Mouse (Mus musculus): ENCODE data around the gene Col4a1. TPM values are rescaled to one million over a fixed set of nuclear protein-coding genes. Genes with fewer than 3 reads are reported as not detected.

Gene Col4a1
- polyA plus RNA-seq, 1 experiment from 2014 or later, result 135 TPM

- no peak for ATAC-seq (ENCODE audit: low FRiP score)
- WGBS, result 11% methylated on average over 7 of the region's 7 CpGs
- no peak overlapping the region for H3K27ac ChIP-seq
- peaks cover 6% of the 10 kb centered on the region for H3K4me1 ChIP-seq (replicated peaks; ENCODE audit: control insufficient read depth, insufficient read depth, low read length)
- H3K36me3 ChIP-seq (replicated peaks; ENCODE audit: control insufficient read depth, insufficient read depth), result no peaks in the 10 kb centered on the region
- H3K9me3 ChIP-seq (ENCODE audit: control insufficient read depth, low read length), result no peaks in the 10 kb centered on the region
- peaks cover 50% of the 10 kb centered on the region for H3K27me3 ChIP-seq (ENCODE audit: control insufficient read depth, insufficient read depth, low read length)
- H3K4me2 ChIP-seq (replicated peaks), result no peak overlapping the region
- H3K9ac ChIP-seq, result no peak overlapping the region
- no peak overlapping the region for H3K4me3 ChIP-seq (replicated peaks; ENCODE audit: low read length)
- DNase-seq (ENCODE audit: low spot score), result no peak
Observed at GRCm38 (mm10) chr8:11308570-11308998, 4.0 kb downstream of the Col4a1 start.

GRCm38 (mm10) chr8:11307451-11307850 lies 5.2 kb downstream of the Col4a1 start:
- Histone ChIP-seq H3K36me3 (replicated peaks; ENCODE audit: control insufficient read depth, insufficient read depth) (no peaks in the 10 kb centered on the region), H3K4me2 (replicated peaks) (no peak overlapping the region), H3K4me1 (replicated peaks; ENCODE audit: control insufficient read depth, insufficient read depth, low read length) (no peaks in the 10 kb centered on the region; the same call in 1 of the 2 replicates), H3K4me3 (replicated peaks; ENCODE audit: low read length) (no peak overlapping the region), H3K9ac (no peak overlapping the region), H3K9me3 (ENCODE audit: control insufficient read depth, low read length) (no peaks in the 10 kb centered on the region), H3K27ac (no peak overlapping the region), H3K27me3 (ENCODE audit: control insufficient read depth, insufficient read depth, low read length) (peaks cover 38% of the 10 kb centered on the region)
- 62% methylated on average over 7 of the region's 7 CpGs for WGBS
- no peak for ATAC-seq (ENCODE audit: low FRiP score)
- DNase-seq (ENCODE audit: low spot score), result no peak

- Histone ChIP-seq H3K4me1 (replicated peaks; ENCODE audit: control insufficient read depth, insufficient read depth, low read length) (no peaks in the 10 kb centered on the region), H3K9ac (no peak overlapping the region), H3K4me2 (replicated peaks) (no peak overlapping the region), H3K36me3 (replicated peaks; ENCODE audit: control insufficient read depth, insufficient read depth) (no peaks in the 10 kb centered on the region), H3K27me3 (ENCODE audit: control insufficient read depth, insufficient read depth, low read length) (peaks cover 19% of the 10 kb centered on the region), H3K4me3 (replicated peaks; ENCODE audit: low read length) (no peak overlapping the region), H3K27ac (no peak overlapping the region), H3K9me3 (ENCODE audit: control insufficient read depth, low read length) (no peaks in the 10 kb centered on the region)
- DNase-seq (ENCODE audit: low spot score) (no peak), ATAC-seq (ENCODE audit: low FRiP score) (no peak)
- WGBS, result 84% methylated on average over 1 of the region's 1 CpGs
Observed at GRCm38 (mm10) chr8:11305539-11305938, 7.1 kb downstream of the Col4a1 start.

- Histone ChIP-seq H3K27me3 (ENCODE audit: control insufficient read depth, insufficient read depth, low read length) (0 out of 2 replicates have a peak, but pooled peaks cover 6% of the 10 kb centered on the region), H3K9ac (no peak overlapping the region), H3K36me3 (replicated peaks; ENCODE audit: control insufficient read depth, insufficient read depth) (no peaks in the 10 kb centered on the region), H3K27ac (no peak overlapping the region), H3K4me2 (replicated peaks) (no peak overlapping the region), H3K4me3 (replicated peaks; ENCODE audit: low read length) (no peak overlapping the region), H3K9me3 (ENCODE audit: control insufficient read depth, low read length) (no peaks in the 10 kb centered on the region), H3K4me1 (replicated peaks; ENCODE audit: control insufficient read depth, insufficient read depth, low read length) (no peaks in the 10 kb centered on the region)
- DNase-seq (ENCODE audit: low spot score) (no peak), ATAC-seq (ENCODE audit: low FRiP score) (no peak)
- WGBS, result 86% methylated on average over 6 of the region's 6 CpGs
Observed at GRCm38 (mm10) chr8:11304027-11304601, 8.5 kb downstream of the Col4a1 start.

- no peak for ATAC-seq (ENCODE audit: low FRiP score)
- WGBS, result 70% methylated on average over 8 of the region's 8 CpGs
- no peak overlapping the region for H3K27ac ChIP-seq
- H3K9me3 ChIP-seq (ENCODE audit: control insufficient read depth, low read length), result no peaks in the 10 kb centered on the region
- no peak overlapping the region for H3K4me2 ChIP-seq (replicated peaks)
- DNase-seq (ENCODE audit: low spot score), result no peak
- no peaks in the 10 kb centered on the region for H3K36me3 ChIP-seq (replicated peaks; ENCODE audit: control insufficient read depth, insufficient read depth)
- H3K9ac ChIP-seq, result no peak overlapping the region
- H3K27me3 ChIP-seq (ENCODE audit: control insufficient read depth, insufficient read depth, low read length), result no peaks in the 10 kb centered on the region
- no peak overlapping the region for H3K4me3 ChIP-seq (replicated peaks; ENCODE audit: low read length)
- 0 out of 2 replicates have a peak, but pooled peaks cover 2% of the 10 kb centered on the region for H3K4me1 ChIP-seq (replicated peaks; ENCODE audit: control insufficient read depth, insufficient read depth, low read length)
Observed at GRCm38 (mm10) chr8:11300436-11300835, 12.2 kb downstream of the Col4a1 start.

GRCm38 (mm10) chr8:11299317-11299602 lies 13.4 kb downstream of the Col4a1 start:
- H3K9ac ChIP-seq, result no peak overlapping the region
- no peaks in the 10 kb centered on the region for H3K27me3 ChIP-seq (ENCODE audit: control insufficient read depth, insufficient read depth, low read length)
- 78% methylated on average over 3 of the region's 3 CpGs for WGBS
- no peak overlapping the region for H3K27ac ChIP-seq
- ATAC-seq (ENCODE audit: low FRiP score), result no peak
- no peak overlapping the region for H3K4me3 ChIP-seq (replicated peaks; ENCODE audit: low read length)
- no peak for DNase-seq (ENCODE audit: low spot score)
- 0 out of 2 replicates have a peak, but pooled peaks cover 2% of the 10 kb centered on the region for H3K4me1 ChIP-seq (replicated peaks; ENCODE audit: control insufficient read depth, insufficient read depth, low read length)
- H3K9me3 ChIP-seq (ENCODE audit: control insufficient read depth, low read length), result no peaks in the 10 kb centered on the region
- no peaks in the 10 kb centered on the region for H3K36me3 ChIP-seq (replicated peaks; ENCODE audit: control insufficient read depth, insufficient read depth)
- no peak overlapping the region for H3K4me2 ChIP-seq (replicated peaks)

- no peak overlapping the region for H3K27ac ChIP-seq
- no peak overlapping the region for H3K9ac ChIP-seq
- no peaks in the 10 kb centered on the region for H3K9me3 ChIP-seq (ENCODE audit: control insufficient read depth, low read length)
- ATAC-seq (ENCODE audit: low FRiP score) (no peak), DNase-seq (ENCODE audit: low spot score) (no peak)
- no peak overlapping the region for H3K4me2 ChIP-seq (replicated peaks)
- 79% methylated on average over 12 of the region's 12 CpGs for WGBS
- H3K36me3 ChIP-seq (replicated peaks; ENCODE audit: control insufficient read depth, insufficient read depth), result no peaks in the 10 kb centered on the region
- H3K27me3 ChIP-seq (ENCODE audit: control insufficient read depth, insufficient read depth, low read length), result no peaks in the 10 kb centered on the region
- no peak overlapping the region for H3K4me3 ChIP-seq (replicated peaks; ENCODE audit: low read length)
- 0 out of 2 replicates have a peak, but pooled peaks cover 2% of the 10 kb centered on the region for H3K4me1 ChIP-seq (replicated peaks; ENCODE audit: control insufficient read depth, insufficient read depth, low read length)
Observed at GRCm38 (mm10) chr8:11298531-11299316, 13.9 kb downstream of the Col4a1 start.

- Histone ChIP-seq H3K27ac (no peak overlapping the region), H3K9me3 (ENCODE audit: control insufficient read depth, low read length) (no peaks in the 10 kb centered on the region), H3K4me3 (replicated peaks; ENCODE audit: low read length) (no peak overlapping the region), H3K4me1 (replicated peaks; ENCODE audit: control insufficient read depth, insufficient read depth, low read length) (0 out of 2 replicates have a peak, but pooled peaks cover 2% of the 10 kb centered on the region), H3K36me3 (replicated peaks; ENCODE audit: control insufficient read depth, insufficient read depth) (no peaks in the 10 kb centered on the region), H3K27me3 (ENCODE audit: control insufficient read depth, insufficient read depth, low read length) (no peaks in the 10 kb centered on the region), H3K4me2 (replicated peaks) (no peak overlapping the region), H3K9ac (no peak overlapping the region)
- WGBS, result 80% methylated on average over 8 of the region's 8 CpGs
- DNase-seq (ENCODE audit: low spot score), result no peak
- no peak for ATAC-seq (ENCODE audit: low FRiP score)
Observed at GRCm38 (mm10) chr8:11297141-11297838, 15.3 kb downstream of the Col4a1 start.

GRCm38 (mm10) chr8:11296282-11296943 lies 16.2 kb downstream of the Col4a1 start:
- no peak overlapping the region for H3K9ac ChIP-seq
- 88% methylated on average over 10 of the region's 10 CpGs for WGBS
- no peak overlapping the region for H3K27ac ChIP-seq
- no peak for DNase-seq (ENCODE audit: low spot score)
- no peak overlapping the region for H3K4me2 ChIP-seq (replicated peaks)
- H3K4me3 ChIP-seq (replicated peaks; ENCODE audit: low read length), result no peak overlapping the region
- ATAC-seq (ENCODE audit: low FRiP score), result no peak
- no peaks in the 10 kb centered on the region for H3K9me3 ChIP-seq (ENCODE audit: control insufficient read depth, low read length)
- H3K36me3 ChIP-seq (replicated peaks; ENCODE audit: control insufficient read depth, insufficient read depth), result no peaks in the 10 kb centered on the region
- no peaks in the 10 kb centered on the region for H3K27me3 ChIP-seq (ENCODE audit: control insufficient read depth, insufficient read depth, low read length)
- 0 out of 2 replicates have a peak, but pooled peaks cover 2% of the 10 kb centered on the region for H3K4me1 ChIP-seq (replicated peaks; ENCODE audit: control insufficient read depth, insufficient read depth, low read length)

Data from hindbrain, embryonic 14.5 days (tissue).